ENCODE assay signal across 8 mouse cellular contexts in the genomic region with DNA sequence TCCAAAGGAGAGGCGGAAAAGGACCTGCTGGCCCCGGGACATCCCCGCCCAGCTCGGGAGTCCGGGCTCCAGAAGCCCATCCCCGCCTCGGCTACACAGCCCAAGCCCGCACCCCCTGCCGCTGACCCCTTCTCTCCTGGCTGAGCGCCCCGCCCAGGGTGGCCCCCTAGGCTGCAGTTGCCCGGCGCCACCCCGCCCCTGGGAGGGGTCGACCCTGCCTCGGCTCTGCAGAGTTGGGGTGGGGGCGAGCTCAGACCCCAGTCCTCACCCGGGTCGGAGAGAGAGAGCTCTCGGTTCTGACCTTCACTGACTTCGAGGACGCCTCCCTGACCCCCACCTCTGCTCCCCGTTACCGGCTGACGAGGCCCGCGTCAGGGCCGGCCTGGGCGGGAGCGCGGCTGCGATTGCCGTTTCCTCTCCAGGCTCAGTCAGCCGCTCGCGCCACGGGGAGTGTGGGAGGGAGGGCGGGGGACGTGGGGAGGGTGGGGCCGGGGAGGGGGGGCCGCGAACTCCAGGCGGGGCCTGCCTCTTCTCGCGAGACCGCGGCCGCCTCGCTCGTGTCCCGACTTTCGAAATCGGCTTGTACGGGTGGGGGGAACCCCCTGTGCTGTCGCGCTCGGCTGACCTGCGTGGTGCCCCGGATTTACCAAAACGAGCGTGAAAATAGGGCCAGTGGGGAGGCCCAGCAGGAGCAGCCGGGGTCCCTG. TPM values are rescaled to one million over a fixed set of nuclear protein-coding genes. Genes with fewer than 3 reads are reported as not detected.
DNase-seq lines count a peak whose midpoint lies in the region; ATAC-seq and TF ChIP-seq lines count a peak whose summit lies in the region.

A gene (minus strand): TSS at position 481 of the 707 bp plus-strand sequence.

- peak; percentile 92 for ATAC-seq in kidney, embryonic 16.5 days (ENCODE audit: low FRiP score, low TSS enrichment)

- peak within 1 kb of the TSS; percentile 100 for H3K4me3 ChIP-seq in bone marrow macrophage, adult 2 months (ENCODE audit: insufficient read depth, low read length)
- H3K4me3 ChIP-seq in embryonic fibroblast, embryonic 13.5 days (ENCODE audit: insufficient read depth, low read length) = peak within 1 kb of the TSS; percentile 99
- H3K4me3 ChIP-seq in heart, embryonic 10.5 days = peak within 1 kb of the TSS; percentile 97
- peak within 1 kb of the TSS; percentile 97 for H3K4me3 ChIP-seq in kidney, embryonic 16.5 days (ENCODE audit: low read length)
- peak within 1 kb of the TSS; percentile 92 for H3K4me3 ChIP-seq in liver, adult 2 months (ENCODE audit: insufficient read depth, low read depth, low read length)
- H3K4me3 ChIP-seq in myocyte = peak within 1 kb of the TSS; percentile 71

- H3K9ac ChIP-seq in kidney, embryonic 16.5 days (replicated peaks; ENCODE audit: low read length) = peak within 1 kb of the TSS; percentile 97
- peak within 1 kb of the TSS; percentile 97 for H3K9ac ChIP-seq in liver, adult 2 months (ENCODE audit: low read depth, low read length)

- H3K27ac ChIP-seq in bone marrow macrophage, adult 2 months (ENCODE audit: insufficient read depth, low read depth, low read length) = peak within 1 kb of the TSS; percentile 100
- H3K27ac ChIP-seq in embryonic fibroblast, embryonic 13.5 days (ENCODE audit: insufficient read depth, low read length) = peak within 1 kb of the TSS; percentile 100
- H3K27ac ChIP-seq in heart, embryonic 10.5 days = peak within 1 kb of the TSS; percentile 98
- H3K27ac ChIP-seq in kidney, embryonic 16.5 days (ENCODE audit: low read length) = peak within 1 kb of the TSS; percentile 99
- peak within 1 kb of the TSS; percentile 100 for H3K27ac ChIP-seq in liver, adult 2 months (replicated peaks; ENCODE audit: insufficient read depth, low read depth, low read length)

- TF ChIP-seq POLR2A in bone marrow macrophage, adult 2 months (IDR thresholded peaks at IDR 0.05; ENCODE audit: borderline replicate concordance, low read depth, low read length) = no peak; the same call in 1 of the 2 replicates
- peak; percentile 81 for TF ChIP-seq POLR2A in embryonic fibroblast, embryonic 13.5 days (IDR thresholded peaks at IDR 0.05; ENCODE audit: low read depth, low read length)
- TF ChIP-seq POLR2A in liver, adult 2 months (IDR thresholded peaks at IDR 0.05; ENCODE audit: extremely low read depth, insufficient read depth, low read length) = peak; percentile 58; the same call in 1 of the 2 replicates
- peak; percentile 81 for TF ChIP-seq POLR2A in myocyte (IDR thresholded peaks at IDR 0.05; ENCODE audit: insufficient read length, low read depth)

- H3K4me2 ChIP-seq in kidney, embryonic 16.5 days (replicated peaks; ENCODE audit: low read depth, low read length) = peak within 1 kb of the TSS; percentile 83
- H3K4me2 ChIP-seq in myocyte (ENCODE audit: low read depth) = peak within 1 kb of the TSS; percentile 78

- peaks cover 11% of the 10 kb centered on the region for H3K4me1 ChIP-seq in bone marrow macrophage, adult 2 months (ENCODE audit: control insufficient read depth, insufficient read depth, low read length)
- H3K4me1 ChIP-seq in embryonic fibroblast, embryonic 13.5 days (ENCODE audit: control insufficient read depth, insufficient read depth, low read length) = peaks cover 2% of the 10 kb centered on the region; the same call in 1 of the 2 replicates
- peaks cover 8% of the 10 kb centered on the region; the same call in 1 of the 2 replicates for H3K4me1 ChIP-seq in heart, embryonic 10.5 days
- H3K4me1 ChIP-seq in kidney, embryonic 16.5 days (ENCODE audit: insufficient read depth, low read length) = peaks cover 24% of the 10 kb centered on the region
- H3K4me1 ChIP-seq in liver, adult 2 months (ENCODE audit: control insufficient read depth, insufficient read depth, low read length) = peaks cover 12% of the 10 kb centered on the region

- no peaks in the 10 kb centered on the region for H3K27me3 ChIP-seq in heart, embryonic 10.5 days (ENCODE audit: insufficient read depth, poor library complexity, severe bottlenecking)
- no peaks in the 10 kb centered on the region for H3K27me3 ChIP-seq in kidney, embryonic 16.5 days (ENCODE audit: insufficient read depth, low read length)
- no peaks in the 10 kb centered on the region for H3K27me3 ChIP-seq in liver, adult 2 months (ENCODE audit: control insufficient read depth, insufficient read depth, low read length)
- H3K27me3 ChIP-seq in myocyte (ENCODE audit: control insufficient read depth, insufficient read depth, insufficient read length) = no peaks in the 10 kb centered on the region
- no peaks in the 10 kb centered on the region for H3K27me3 ChIP-seq in splenic B cell, adult 2 months (ENCODE audit: control insufficient read depth, insufficient read depth, low read length, poor library complexity, severe bottlenecking)

- no peak for TF ChIP-seq CTCF in bone marrow macrophage, adult 2 months (IDR thresholded peaks at IDR 0.05; ENCODE audit: low read depth, low read length)
- TF ChIP-seq CTCF in embryonic fibroblast, embryonic 13.5 days (IDR thresholded peaks at IDR 0.05; ENCODE audit: borderline replicate concordance, insufficient read depth, low read length) = no peak
- TF ChIP-seq CTCF in liver, adult 2 months (IDR thresholded peaks at IDR 0.05; ENCODE audit: low read depth, low read length) = no peak

- DNase-seq in A20 (ENCODE audit: low read depth, low spot score) = peak; percentile 94
- peak; percentile 96 for DNase-seq in heart, embryonic 10.5 days (ENCODE audit: low spot score)
- DNase-seq in liver, adult 2 months (ENCODE audit: extremely low read depth, low read depth, low spot score) = peak; percentile 76
- DNase-seq in splenic B cell, adult 2 months (ENCODE audit: low read depth, low spot score) = peak; percentile 96

- H3ac ChIP-seq in myocyte (ENCODE audit: control insufficient read depth, insufficient read length) = peak within 1 kb of the TSS; percentile 89

- 0 out of 2 replicates have a peak, but pooled peaks cover 6% of the 10 kb centered on the region for H3K36me3 ChIP-seq in heart, embryonic 10.5 days
- H3K36me3 ChIP-seq in kidney, embryonic 16.5 days (ENCODE audit: insufficient read depth, low read length) = no peaks in the 10 kb centered on the region
- H3K36me3 ChIP-seq in liver, adult 2 months (ENCODE audit: control insufficient read depth, insufficient read depth, low read length) = 0 out of 2 replicates have a peak, but pooled peaks cover 2% of the 10 kb centered on the region
- no peaks in the 10 kb centered on the region for H3K36me3 ChIP-seq in myocyte (ENCODE audit: control insufficient read depth, insufficient read depth)
- H3K36me3 ChIP-seq in splenic B cell, adult 2 months (ENCODE audit: control insufficient read depth, insufficient read depth, low read length, poor library complexity, severe bottlenecking) = no peaks in the 10 kb centered on the region; the same call in 1 of the 2 replicates

- no peaks in the 10 kb centered on the region for H3K9me3 ChIP-seq in heart, embryonic 10.5 days
- no peaks in the 10 kb centered on the region for H3K9me3 ChIP-seq in kidney, embryonic 16.5 days (ENCODE audit: low read length)

- peaks cover 9% of the 10 kb centered on the region; the same call in 1 of the 2 replicates for H3K79me2 ChIP-seq in liver, adult 2 months (ENCODE audit: control insufficient read depth, insufficient read depth, low read length)
- peaks cover 51% of the 10 kb centered on the region for H3K79me2 ChIP-seq in myocyte (ENCODE audit: control insufficient read depth, insufficient read depth)

- under 1% methylated on average over 55 of the region's 62 CpGs for WGBS in heart, embryonic 10.5 days
- under 1% methylated on average over 44 of the region's 62 CpGs for WGBS in kidney, embryonic 16.5 days
- under 1% methylated on average over 44 of the region's 62 CpGs for WGBS in liver, adult 2 months

TF ChIP-seq in myocyte, 11 proteins besides CTCF, POLR2A, EP300 and RAD21:
- TF ChIP-seq MYOG (IDR thresholded peaks at IDR 0.05; ENCODE audit: control insufficient read depth in 1 of 3, insufficient read depth in 1 of 3, insufficient read length in 2 of 3, low read depth in 2 of 3) (peak in 1 of 3 experiments; percentile 23), CEBPB (IDR thresholded peaks at IDR 0.05; ENCODE audit: insufficient read depth, poor library complexity, severe bottlenecking) (peak; percentile 45; the same call in 1 of the 2 replicates), SRF (IDR thresholded peaks at IDR 0.05; ENCODE audit: control insufficient read depth, insufficient read length, low read depth) (no peak), TCF3 (IDR thresholded peaks at IDR 0.05; ENCODE audit: insufficient read length, low read depth) (no peak), MYOD1 (IDR thresholded peaks at IDR 0.05; ENCODE audit: control insufficient read depth in 1 of 3, insufficient read length in 2 of 3, low read depth in 2 of 3) (peak in 1 of 3 experiments; percentile 42), POLR2AphosphoS2 (IDR thresholded peaks at IDR 0.05; ENCODE audit: insufficient read length, low read depth) (peak; percentile 89), E2F4 (IDR thresholded peaks at IDR 0.05; ENCODE audit: insufficient read depth) (peak; percentile 34), USF1 (IDR thresholded peaks at IDR 0.05; ENCODE audit: low read depth) (no peak), REST (IDR thresholded peaks at IDR 0.05; ENCODE audit: insufficient read depth, insufficient read length) (no peak), TCF12 (IDR thresholded peaks at IDR 0.05; ENCODE audit: insufficient read depth, poor library complexity, severe bottlenecking) (no peak), MAX (IDR thresholded peaks at IDR 0.05; ENCODE audit: low read depth) (no peak)

RNA-seq across cellular contexts. Expression of the gene that starts here (rescaled TPM):
- polyA plus RNA-seq in bone marrow macrophage, adult 2 months (2012; ENCODE audit: insufficient read depth, insufficient read length, missing spikeins) = 88.5 and 105 TPM in 2 replicates
- polyA plus RNA-seq in embryonic fibroblast, embryonic 13.5 days (2011; ENCODE audit: insufficient read length, low read depth, missing spikeins) = 87.3 and 105 TPM in 2 replicates
- polyA plus RNA-seq in heart, embryonic 10.5 days (2016; fragmentation: Nextera tagmentation; extraction: Ambion mirVana) = 50.5 and 61.9 TPM in 2 replicates
- 62.6 and 63.3 TPM in 2 replicates for polyA plus RNA-seq in kidney, embryonic 16.5 days (2015; fragmentation: Nextera tagmentation; extraction: Ambion mirVana)
- 84.9 and 96.4 TPM in 2 replicates for total RNA-seq in liver, adult 2 months (2014; rRNA removed)
- 22.5 and 34.0 TPM in 2 replicates for polyA plus RNA-seq in liver, adult 2 months (2012; rRNA removed)
- polyA plus RNA-seq in myocyte (2012; fragmentation: generic; extraction: Trizol) = 24.8 TPM

Comparison
In these comparisons a context has a peak if more than half of its experiments do, and no peak if none do; other contexts are left out.
1. Peak in every context shown above with its lines: DNase-seq, ATAC-seq, H3K4me3 ChIP-seq and H3K27ac ChIP-seq.